Mouse (Mus musculus): ENCODE measurements around the gene Myom3.

Gene Myom3

GRCm38 (mm10) chr4:135856223-135857091 is 96.9 kb downstream of the Myom3 start:
- peak; percentile 63 for DNase-seq (ENCODE audit: low read depth)

GRCm38 (mm10) chr4:135857597-135858186 is 98.2 kb downstream of the Myom3 start:
- no peak for DNase-seq (ENCODE audit: low read depth)

All from c-Kit-positive CD71-positive TER-119-negative erythroid progenitor cells, embryonic 14.5 days (primary cell).